Mouse (Mus musculus): Measurements from ENCODE around the gene E130114P18Rik.

- TF ChIP-seq CTCF (IDR thresholded peaks at IDR 0.05; ENCODE audit: low read depth, low read length) (no peak), GATA1 (IDR thresholded peaks at IDR 0.05; ENCODE audit: borderline replicate concordance, low read length) (no peak), GATA2 (IDR thresholded peaks at IDR 0.05; ENCODE audit: borderline replicate concordance, low read depth, low read length) (no peak), POLR2AphosphoS5 (IDR thresholded peaks at IDR 0.05; ENCODE audit: insufficient replicate concordance, low read depth, low read length) (no peak)
These were observed 43.8 kb upstream of the E130114P18Rik start for GRCm38 (mm10) chr4:97821556-97822251.
